Mouse (Mus musculus): ENCODE measurements around the gene Ttc7b.

The Ttc7b gene

DNA sequence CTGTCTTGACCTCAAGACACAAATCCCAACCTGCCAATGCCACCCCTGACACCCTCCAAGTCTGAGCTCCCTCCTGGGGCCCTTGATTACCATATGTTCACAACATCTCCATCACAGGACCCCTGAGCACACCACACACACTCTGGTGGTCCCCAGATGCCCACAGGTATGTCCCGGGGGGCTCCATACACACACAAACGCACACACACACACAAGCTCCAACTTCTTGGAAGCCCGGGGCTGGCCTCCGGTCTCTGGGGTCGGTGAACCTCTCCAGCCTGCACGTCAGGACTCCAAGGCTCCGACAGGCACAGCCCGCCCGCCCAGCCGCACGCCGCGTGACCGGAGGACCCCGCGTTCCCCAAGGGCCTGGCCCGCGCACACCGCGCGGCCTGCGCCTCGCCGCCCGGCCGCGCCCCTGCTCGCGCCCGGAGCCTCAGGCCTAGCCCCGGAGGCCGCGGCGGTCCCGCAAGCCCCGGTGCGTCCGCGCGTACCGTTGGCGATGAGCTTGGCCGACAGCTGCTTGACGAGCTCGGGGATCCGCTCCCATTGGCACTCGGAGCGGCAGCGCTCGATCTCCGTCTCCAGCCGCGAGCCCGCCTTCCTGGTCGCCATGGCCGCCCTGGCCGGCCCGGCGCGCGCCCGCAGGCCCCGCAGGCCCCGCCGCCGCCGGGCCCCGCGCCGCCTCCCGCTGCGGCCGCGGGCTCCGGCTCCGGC lies 391 bp downstream of the Ttc7b start:
- peak; percentile 47 to 72 for DNase-seq

- peak; percentile 79 to 90 for DNase-seq
Observed at GRCm38 (mm10) chr12:100519684-100520076, 946 bp downstream of the Ttc7b start.

- DNase-seq: peak in 1 of 2 experiments; percentile 17
Observed at GRCm38 (mm10) chr12:100517371-100517770, 3.3 kb downstream of the Ttc7b start.

- DNase-seq: peak; percentile 52 to 78
Observed at GRCm38 (mm10) chr12:100516161-100516838, 4.3 kb downstream of the Ttc7b start.

GRCm38 (mm10) chr12:100515493-100515892 lies 5.1 kb downstream of the Ttc7b start:
- no peak for DNase-seq

GRCm38 (mm10) chr12:100514611-100515010 lies 6.0 kb downstream of the Ttc7b start:
- no peak for DNase-seq

GRCm38 (mm10) chr12:100513131-100513530 lies 7.5 kb downstream of the Ttc7b start:
- no peak for DNase-seq

DNA sequence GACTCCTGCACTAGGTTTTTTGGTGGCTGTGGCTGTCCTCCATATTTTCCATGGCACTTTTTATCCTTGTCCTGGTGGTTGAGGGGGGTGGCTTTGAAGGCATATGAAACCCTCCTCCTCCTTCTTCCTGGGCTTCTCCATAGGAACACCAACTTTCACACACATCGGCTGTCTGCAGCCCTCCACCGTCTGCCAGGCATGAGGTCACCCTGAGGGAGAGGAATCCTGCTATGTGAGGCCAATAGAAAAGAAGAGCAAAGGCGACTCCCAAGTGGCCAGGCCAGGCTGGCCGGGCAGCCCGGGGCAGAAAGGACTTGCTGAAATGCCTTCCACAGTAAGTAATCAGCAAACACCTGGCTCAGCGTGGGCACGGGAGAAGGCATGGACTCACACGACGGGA lies 8.0 kb downstream of the Ttc7b start:
- peak in 1 of 2 experiments; percentile 54 for DNase-seq

DNA sequence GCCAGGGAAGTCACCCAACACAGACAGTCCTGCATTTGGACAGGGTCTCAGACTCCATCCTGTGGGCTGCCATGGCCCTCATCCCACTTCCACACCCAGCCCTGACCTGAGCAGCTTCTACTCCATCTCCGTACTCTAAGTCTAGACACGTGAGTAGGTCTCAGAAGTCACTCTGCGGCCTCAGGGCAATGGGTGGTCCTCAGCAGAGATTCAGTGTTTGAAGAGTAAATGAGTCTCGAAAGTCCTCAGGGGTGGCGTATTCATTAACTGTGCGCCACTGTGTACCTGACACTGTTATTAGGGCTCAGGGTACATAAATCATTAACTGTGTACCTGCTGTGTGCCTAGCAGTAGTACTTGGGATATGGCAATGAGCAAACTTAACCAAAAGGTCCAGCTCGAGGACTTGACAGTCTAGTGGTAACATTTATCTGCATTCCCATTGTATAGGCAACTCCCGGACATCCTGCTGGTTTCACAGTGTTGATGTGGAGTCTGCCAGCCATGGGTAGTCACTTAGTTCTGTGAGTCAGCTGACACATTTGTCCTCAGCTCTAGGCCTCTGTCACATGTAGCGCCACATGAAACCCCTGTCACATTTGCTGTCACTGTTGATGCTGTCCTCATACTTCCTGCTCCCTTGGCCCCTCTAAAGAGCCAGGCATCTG lies 10.9 kb downstream of the Ttc7b start:
- no peak for DNase-seq

GRCm38 (mm10) chr12:100508668-100509067 lies 12.0 kb downstream of the Ttc7b start:
- DNase-seq: no peak

GRCm38 (mm10) chr12:100505484-100505883 lies 15.1 kb downstream of the Ttc7b start:
- no peak for DNase-seq

DNA sequence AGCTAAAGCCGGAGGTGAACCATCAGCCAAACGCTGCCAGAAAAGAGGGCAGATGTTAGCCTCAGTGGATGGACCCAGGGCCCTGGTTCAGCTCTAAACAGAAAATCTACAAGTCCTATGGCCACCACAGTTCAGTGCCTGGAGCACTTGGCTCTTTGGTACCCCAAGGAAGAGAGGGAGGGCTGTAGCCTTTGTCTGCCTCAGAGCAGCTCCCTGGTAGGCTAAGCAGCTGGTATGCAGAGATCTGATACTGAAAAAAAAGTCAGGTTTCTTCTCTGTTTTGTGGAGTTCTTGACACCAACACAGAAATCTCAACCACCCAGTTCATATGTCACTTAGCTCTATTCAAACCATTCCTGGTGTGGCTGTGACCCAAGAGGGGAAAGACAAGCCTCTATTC lies 16.0 kb downstream of the Ttc7b start:
- no peak for DNase-seq

GRCm38 (mm10) chr12:100503659-100504058 lies 17.0 kb downstream of the Ttc7b start:
- DNase-seq: peak; percentile 58 to 59

DNA sequence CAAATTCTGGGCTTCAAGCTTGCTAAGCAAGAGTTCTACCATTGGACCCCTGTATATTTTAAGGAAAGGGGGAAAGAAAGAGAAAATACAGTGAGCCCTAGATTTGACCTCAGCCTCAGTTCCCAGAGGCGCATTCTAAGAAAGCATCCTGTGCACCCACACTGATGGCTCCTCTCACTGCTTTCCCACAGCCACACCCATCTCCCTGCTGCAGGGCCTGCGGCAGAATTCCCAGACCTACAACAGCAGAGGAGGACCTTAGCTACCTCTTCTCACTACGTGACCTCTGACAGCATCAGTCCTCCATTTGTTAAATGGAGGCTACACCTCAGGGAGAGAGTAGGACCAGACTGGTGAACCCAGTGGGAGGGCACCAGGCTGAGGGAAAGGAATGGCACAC lies 18.1 kb downstream of the Ttc7b start:
- DNase-seq: no peak

DNA sequence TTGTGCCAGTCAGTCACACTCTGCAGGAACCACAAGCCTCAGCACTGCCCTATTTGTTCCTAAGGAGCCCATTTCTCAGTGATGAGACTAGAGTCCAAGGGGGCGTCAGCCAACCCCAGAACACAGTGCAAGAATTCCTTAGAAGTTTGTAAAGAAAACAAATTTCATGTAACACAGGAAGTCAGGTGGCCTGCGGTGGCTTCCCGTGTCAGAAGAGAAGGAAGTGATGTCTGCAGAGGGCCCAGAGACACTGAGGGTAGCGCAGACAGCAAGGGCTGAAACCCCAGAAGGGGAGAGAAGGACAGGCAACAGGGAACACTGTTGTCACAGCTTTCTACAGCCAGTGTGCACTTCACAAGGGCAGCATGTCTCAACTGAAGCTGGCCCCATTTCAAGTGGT lies 19.4 kb downstream of the Ttc7b start:
- no peak for DNase-seq

DNA sequence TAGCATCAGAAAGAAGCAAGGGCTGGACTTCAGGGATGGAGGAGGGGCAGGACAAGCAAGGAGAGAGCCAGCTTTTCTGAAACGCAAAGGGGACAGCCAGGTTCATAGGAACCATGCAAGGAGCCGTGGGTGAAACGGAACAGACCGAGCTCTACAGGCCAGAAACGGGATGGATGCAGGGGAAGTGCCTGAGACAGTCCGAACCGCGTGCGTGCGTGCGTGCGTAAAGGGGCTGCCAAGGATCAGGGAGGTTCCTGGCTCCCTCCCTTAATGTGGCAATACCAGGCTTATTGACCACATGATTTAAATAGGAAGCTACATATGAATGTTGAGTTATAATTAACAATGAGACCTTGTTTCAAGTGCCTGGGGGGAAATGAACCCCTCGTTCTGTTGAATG lies 21.2 kb downstream of the Ttc7b start:
- no peak for DNase-seq

DNA sequence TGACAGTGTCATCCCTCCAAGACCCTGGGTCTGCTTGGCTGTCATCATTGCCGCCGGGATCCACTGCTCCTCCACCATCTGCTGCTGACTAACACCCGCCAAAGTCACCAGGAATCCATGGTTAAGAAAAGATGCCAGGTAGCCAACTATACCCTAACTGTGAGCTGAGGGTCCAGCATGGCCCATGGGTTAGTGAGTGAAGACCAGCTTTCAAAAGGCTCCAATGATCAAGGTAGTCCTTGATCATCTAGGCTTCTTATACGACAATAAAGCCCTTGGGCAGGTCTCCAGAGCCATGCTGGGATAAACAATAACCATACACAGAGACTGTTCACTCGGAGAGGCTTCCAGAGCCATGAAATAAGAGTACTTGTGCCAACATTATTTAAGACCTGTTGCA lies 22.6 kb downstream of the Ttc7b start:
- DNase-seq: no peak

- DNase-seq: no peak
Observed at GRCm38 (mm10) chr12:100495083-100495482, 25.5 kb downstream of the Ttc7b start.

DNA sequence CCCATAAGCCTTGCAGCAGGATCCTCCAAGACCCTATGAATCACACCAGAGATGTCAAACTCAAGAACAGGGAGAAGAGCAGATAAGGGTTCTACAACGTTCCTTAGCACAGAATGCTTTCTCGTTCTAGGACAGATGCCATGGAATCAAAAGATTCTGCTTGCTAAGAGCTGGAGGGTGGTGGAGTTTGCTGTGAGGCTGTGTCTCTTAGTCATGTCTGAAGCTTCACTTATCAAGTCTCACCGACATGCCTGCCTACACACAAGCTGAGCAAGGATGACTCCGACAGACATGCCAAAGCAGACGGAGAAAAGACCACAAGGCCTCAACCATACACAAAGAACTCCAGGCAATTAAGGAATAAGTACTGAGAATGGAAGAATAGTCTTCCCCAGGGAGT lies 27.4 kb downstream of the Ttc7b start:
- DNase-seq: no peak

DNA sequence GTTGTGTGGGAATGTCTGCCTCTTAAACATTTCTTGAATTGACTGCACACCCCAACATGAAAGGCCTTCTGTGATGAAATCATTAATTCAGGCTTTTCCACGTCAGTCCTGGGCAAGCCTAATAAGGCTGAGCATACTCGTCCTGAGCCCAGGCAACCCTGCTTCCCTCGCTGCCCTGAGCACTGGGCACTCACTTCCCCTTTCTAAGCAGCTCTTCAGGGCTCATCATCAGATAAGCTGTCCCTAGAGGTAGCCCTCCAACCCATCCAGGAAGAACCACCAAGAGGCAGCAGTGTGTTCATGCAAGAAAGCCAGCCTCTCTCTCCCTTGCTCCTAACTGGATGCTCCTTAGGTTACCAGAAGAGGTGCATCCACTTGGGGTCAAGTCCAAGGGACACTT lies 27.9 kb downstream of the Ttc7b start:
- DNase-seq: no peak

DNA sequence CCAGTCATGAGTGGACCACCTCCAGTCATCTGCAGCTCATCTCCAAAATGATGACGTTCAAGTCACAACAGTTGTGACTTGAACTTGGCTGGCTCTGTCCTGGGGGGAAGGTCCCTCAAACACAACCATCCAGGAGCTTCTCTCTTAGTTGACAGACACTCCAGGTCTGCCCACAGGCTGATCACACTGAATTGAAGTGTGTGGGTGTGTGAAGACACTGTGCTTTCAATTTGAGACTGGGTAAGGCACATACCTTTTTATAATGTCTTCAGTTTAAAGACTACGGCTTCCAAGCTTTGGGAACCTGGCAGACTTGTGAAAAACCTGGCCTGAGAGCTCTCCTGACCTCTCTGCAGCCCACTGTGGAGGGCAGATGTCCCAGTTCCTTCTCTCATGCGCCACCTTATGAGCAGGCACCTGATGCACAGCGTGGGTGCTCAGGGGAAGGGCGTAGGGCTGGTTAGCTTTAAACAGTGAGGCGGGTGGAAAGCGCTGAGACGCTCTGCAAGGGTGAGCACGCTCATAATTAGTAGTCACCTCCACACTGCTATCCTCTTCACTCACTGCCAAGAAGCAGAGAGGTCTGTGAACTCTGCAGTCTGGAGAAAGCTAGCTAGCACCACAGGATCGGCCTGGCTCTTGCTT lies 28.5 kb downstream of the Ttc7b start:
- DNase-seq: no peak

DNA sequence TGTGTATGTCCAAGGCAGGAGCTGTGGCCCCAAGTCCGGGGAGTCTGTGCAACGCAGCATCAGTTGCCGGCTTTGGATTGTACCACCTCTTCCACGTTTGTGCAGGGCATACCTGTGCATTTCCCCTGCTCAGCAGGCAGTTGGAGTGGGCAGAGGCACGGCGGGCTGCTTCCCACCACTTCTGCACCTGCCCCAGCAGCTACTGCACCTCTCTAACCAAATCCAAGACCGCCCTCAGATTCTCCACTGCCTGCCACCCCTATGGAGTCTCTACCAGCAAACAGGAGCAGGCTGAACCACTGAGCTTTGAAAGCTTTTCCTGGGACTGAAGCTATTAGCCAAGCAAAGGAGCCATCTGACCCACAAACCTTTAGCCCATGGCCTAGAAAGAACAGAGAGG lies 30.8 kb downstream of the Ttc7b start:
- no peak for DNase-seq

GRCm38 (mm10) chr12:100488368-100488767 lies 32.3 kb downstream of the Ttc7b start:
- peak in 1 of 2 experiments; percentile 27 for DNase-seq
